Mouse (Mus musculus) cerebellum, adult 11-12 months (tissue): ENCODE measurements around the gene Zfp488.

Experiments
- DNase-seq: peaks from one replicate; pipeline ENCODE4 v3.0.0; 2022

The Zfp488 gene

GRCm38 (mm10) chr14:33978604-33979059 lies at the start of gene Zfp488:
Gene Zfp488, minus strand, starts transcription at chr14:33978764.
- no peak for DNase-seq

- no peak for DNase-seq
Observed at GRCm38 (mm10) chr14:34026710-34027109, 48.1 kb upstream of the Zfp488 start.

- DNase-seq, result no peak
Observed at GRCm38 (mm10) chr14:34016938-34017337, 38.4 kb upstream of the Zfp488 start.

GRCm38 (mm10) chr14:34016381-34016780 lies 37.8 kb upstream of the Zfp488 start, which contains the start of gene Gm5460:
Gene Gm5460, plus strand, starts transcription at chr14:34016758.
- no peak for DNase-seq

GRCm38 (mm10) chr14:34015063-34015462 lies 36.5 kb upstream of the Zfp488 start, which contains the start of gene Gm30083:
Gene Gm30083, minus strand, starts transcription at chr14:34015182.
- DNase-seq, result no peak

- no peak for DNase-seq
Observed at GRCm38 (mm10) chr14:34002358-34002757, 23.8 kb upstream of the Zfp488 start.

- no peak for DNase-seq
Observed at GRCm38 (mm10) chr14:34001445-34001844, 22.9 kb upstream of the Zfp488 start.

GRCm38 (mm10) chr14:34000076-34000475 lies 21.5 kb upstream of the Zfp488 start:
- no peak for DNase-seq

- DNase-seq, result no peak
Observed at GRCm38 (mm10) chr14:33997427-33997826, 18.9 kb upstream of the Zfp488 start.

- DNase-seq, result no peak
Observed at GRCm38 (mm10) chr14:33993521-33994289, 15.1 kb upstream of the Zfp488 start.

- no peak for DNase-seq
Observed at GRCm38 (mm10) chr14:33993051-33993450, 14.5 kb upstream of the Zfp488 start.

- peak; percentile 87 for DNase-seq
Observed at GRCm38 (mm10) chr14:33991971-33992370, 13.4 kb upstream of the Zfp488 start.

- no peak for DNase-seq
Observed at GRCm38 (mm10) chr14:33989201-33989600, 10.6 kb upstream of the Zfp488 start.

GRCm38 (mm10) chr14:33977748-33978147 lies 816 bp downstream of the Zfp488 start:
- DNase-seq, result no peak

- DNase-seq, result no peak
Observed at GRCm38 (mm10) chr14:33974752-33975151, 3.8 kb downstream of the Zfp488 start.

- DNase-seq, result no peak
Observed at GRCm38 (mm10) chr14:33972679-33973078, 5.9 kb downstream of the Zfp488 start.

- DNase-seq, result no peak
Observed at GRCm38 (mm10) chr14:33965675-33966074, 12.9 kb downstream of the Zfp488 start.

- DNase-seq, result peak; percentile 46
Observed at GRCm38 (mm10) chr14:33959341-33959740, 19.2 kb downstream of the Zfp488 start.

GRCm38 (mm10) chr14:33958841-33959240 lies 19.7 kb downstream of the Zfp488 start:
- no peak for DNase-seq

GRCm38 (mm10) chr14:33958186-33958585 lies 20.4 kb downstream of the Zfp488 start:
- DNase-seq, result no peak

- no peak for DNase-seq
Observed at GRCm38 (mm10) chr14:33956055-33956454, 22.5 kb downstream of the Zfp488 start.

- DNase-seq, result no peak
Observed at GRCm38 (mm10) chr14:33953761-33954160, 24.8 kb downstream of the Zfp488 start, which contains the start of gene Rbp3. Gene Rbp3, plus strand, starts transcription at chr14:33954003.

- DNase-seq, result peak; percentile 60
Observed at GRCm38 (mm10) chr14:33952233-33952981, 26.2 kb downstream of the Zfp488 start.

- no peak for DNase-seq
Observed at GRCm38 (mm10) chr14:33946125-33946524, 32.4 kb downstream of the Zfp488 start.
